Mouse (Mus musculus) liver, embryonic 11.5 days (tissue): ENCODE data around the gene Vmn1r42. TPM values are rescaled to one million over a fixed set of nuclear protein-coding genes. Genes with fewer than 3 reads are reported as not detected.
"Not testable (repeated sequence)": the region's sequence is repeated elsewhere in the genome, so short reads cannot be mapped to it uniquely, and the experiment has no call there.

ENCODE experiments used
- ATAC-seq: fragments of 200-750 bp; cut with Nextera tagmentation; replicated peaks from 2 replicates; pipeline ENCODE4 v1.8.0; 2017; ENCODE audit warnings: moderate number of reproducible peaks, mild to moderate bottlenecking, moderate TSS enrichment, moderate library complexity; ENCODE audit not compliant: low FRiP score
- DNase-seq: peaks from one replicate; pipeline ENCODE4 v3.0.0-alpha.2; 2017; ENCODE audit warnings: low spot score
- H3K27ac ChIP-seq: fragments of 300-500 bp; sonication (generic); 2 replicates; pipeline ENCODE4 v1.5.1; 2014; ENCODE audit warnings: mild to moderate bottlenecking, low read depth, low read length, control low read depth
- H3K27me3 ChIP-seq: fragments of 300-500 bp; sonication (generic); replicated peaks from 2 replicates; pipeline ENCODE4 v1.6.1; 2014; ENCODE audit warnings: low read length, mixed read lengths; ENCODE audit not compliant: control insufficient read depth, insufficient read depth
- H3K36me3 ChIP-seq: fragments of 300-500 bp; sonication (generic); 2 replicates; pipeline ENCODE4 v1.6.1; 2014; ENCODE audit warnings: mild to moderate bottlenecking, low read length, moderate library complexity, mixed read lengths; ENCODE audit not compliant: control insufficient read depth, insufficient read depth
- H3K4me1 ChIP-seq: fragments of 300-500 bp; sonication (generic); replicated peaks from 2 replicates; pipeline ENCODE4 v1.6.1; 2014; ENCODE audit warnings: low read length, mixed read lengths; ENCODE audit not compliant: control insufficient read depth, insufficient read depth
- H3K4me2 ChIP-seq: fragments of 300-500 bp; sonication (generic); 2 replicates; pipeline ENCODE4 v1.6.1; 2014; ENCODE audit warnings: mild to moderate bottlenecking, control low read depth, moderate library complexity
- H3K4me3 ChIP-seq: fragments of 300-500 bp; sonication (generic); 2 replicates; pipeline ENCODE4 v1.5.1; 2014; ENCODE audit warnings: low read depth, low read length, control low read depth
- H3K9ac ChIP-seq: fragments of 300-500 bp; sonication (generic); 2 replicates; pipeline ENCODE4 v1.6.1; 2014; ENCODE audit warnings: low read depth, low read length, control low read depth
- H3K9me3 ChIP-seq: fragments of 300-500 bp; sonication (generic); 2 replicates; pipeline ENCODE4 v1.6.1; 2016; ENCODE audit warnings: low read length, inconsistent platforms, mixed read lengths; ENCODE audit not compliant: control insufficient read depth
- WGBS: fragments of 180-500 bp; shearing (Covaris S2); extraction: QIAGEN DNeasy Blood & Tissue Kit; methylation state at CpG from one replicate; pipeline ENCODE4 v1.1.7; 2014; 5-methylcytosine and 5-hydroxymethylcytosine counted together
- polyA plus RNA-seq: library from polyadenylated mRNA; unstranded; fragments of >200 nt; fragmentation: Nextera tagmentation; extraction: Ambion mirVana; gene quantifications from 2 replicates; pipeline ENCODE4 v1.2.1, GENCODE M21; 2014

Vmn1r42 gene
- polyA plus RNA-seq: not detected in 2 replicates

DNA sequence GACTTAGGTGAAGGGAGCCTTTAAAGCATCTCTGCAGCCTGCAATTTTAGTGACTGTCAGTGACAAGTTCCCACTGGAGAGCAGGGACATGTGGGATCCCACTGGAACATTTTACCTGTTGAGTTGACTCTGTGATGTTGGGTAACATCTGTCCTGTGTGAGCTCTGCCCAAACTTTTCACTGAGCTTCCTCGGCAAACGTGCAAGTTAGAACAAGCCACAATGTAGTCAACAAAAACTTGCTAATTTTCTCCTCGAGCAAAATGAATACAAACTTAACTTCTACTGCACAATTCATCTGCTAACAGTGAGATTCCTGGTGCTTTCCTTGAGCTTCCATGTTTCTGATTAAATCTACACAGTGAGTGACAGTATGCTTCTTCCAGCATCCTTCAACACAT is at the start of gene Vmn1r42, which contains the start of gene Vmn1r43:
TSS of gene Vmn1r42 (minus strand) at position 101 of the 400 bp plus-strand sequence.
TSS of gene Vmn1r43 (minus strand) at position 101 of the 400 bp plus-strand sequence.
- ATAC-seq, H3K4me2 ChIP-seq, H3K9me3 ChIP-seq, DNase-seq, H3K27ac ChIP-seq, H3K4me1 ChIP-seq, H3K27me3 ChIP-seq, H3K36me3 ChIP-seq, H3K9ac ChIP-seq, H3K4me3 ChIP-seq: not testable (repeated sequence)
- 70% methylated on average over 3 of the region's 3 CpGs for WGBS

DNA sequence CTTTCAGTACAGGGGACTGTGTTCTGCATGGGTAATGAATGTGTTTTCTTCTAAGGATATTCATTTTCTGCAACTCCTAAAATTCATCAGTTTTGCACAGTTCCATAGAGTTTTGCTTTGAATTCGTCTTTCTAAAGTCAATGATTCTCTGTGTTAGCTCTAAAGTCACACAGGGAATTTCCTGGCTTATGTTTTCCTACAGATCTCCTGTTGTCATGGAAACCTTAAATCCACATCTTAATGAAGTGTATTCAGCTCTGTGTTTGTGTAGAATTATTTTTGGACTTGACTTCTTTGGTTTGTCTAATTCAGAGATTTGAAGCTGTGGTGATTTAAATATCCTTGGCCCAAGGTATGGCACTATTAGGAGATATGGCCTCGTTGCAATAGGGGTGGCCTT is 7.6 kb upstream of the Vmn1r42 start:
- 43% methylated on average over 2 of the region's 2 CpGs for WGBS
- no peak for ATAC-seq

DNA sequence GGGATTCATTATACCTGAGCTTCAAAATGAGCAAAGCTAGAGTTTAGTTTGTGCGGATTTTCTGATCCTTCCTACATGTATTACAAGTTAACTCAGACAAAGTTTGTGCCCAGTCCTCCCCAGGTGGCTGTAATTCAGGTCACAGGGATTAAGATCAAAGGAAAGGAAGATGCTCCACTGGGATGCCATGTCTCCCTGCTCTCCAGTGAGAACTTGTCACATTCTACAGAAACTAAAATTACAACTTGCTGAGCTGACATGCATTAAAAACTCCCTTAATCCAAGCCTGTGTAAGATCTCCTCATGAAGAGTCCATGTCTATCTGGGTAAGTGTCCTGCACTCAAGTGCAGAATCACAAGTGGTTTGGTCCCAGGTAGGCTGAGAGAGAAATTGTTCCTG is 7.1 kb upstream of the Vmn1r42 start, which contains the start of gene Vmn1r44:
TSS of gene Vmn1r44 (plus strand) at position 301 of the 400 bp plus-strand sequence.
- Histone ChIP-seq H3K9ac (no peak within 1 kb of the TSS), H3K4me2 (no peak within 1 kb of the TSS), H3K4me3 (no peak within 1 kb of the TSS), H3K9me3 (no peaks in the 10 kb centered on the region), H3K27me3 (no peaks in the 10 kb centered on the region), H3K36me3 (no peaks in the 10 kb centered on the region), H3K4me1 (no peaks in the 10 kb centered on the region), H3K27ac (no peak within 1 kb of the TSS)
- ATAC-seq (no peak), DNase-seq (no peak)
- WGBS: 90% methylated on average over 1 of the region's 1 CpGs

More for the DNA sequence above, 7.6 kb upstream of the Vmn1r42 start:
- DNase-seq: no peak
- Histone ChIP-seq H3K27me3 (no peaks in the 10 kb centered on the region), H3K4me3 (no peak overlapping the region), H3K27ac (no peak overlapping the region), H3K9me3 (no peaks in the 10 kb centered on the region), H3K36me3 (no peaks in the 10 kb centered on the region), H3K4me2 (no peak overlapping the region), H3K9ac (no peak overlapping the region), H3K4me1 (no peaks in the 10 kb centered on the region)

DNA sequence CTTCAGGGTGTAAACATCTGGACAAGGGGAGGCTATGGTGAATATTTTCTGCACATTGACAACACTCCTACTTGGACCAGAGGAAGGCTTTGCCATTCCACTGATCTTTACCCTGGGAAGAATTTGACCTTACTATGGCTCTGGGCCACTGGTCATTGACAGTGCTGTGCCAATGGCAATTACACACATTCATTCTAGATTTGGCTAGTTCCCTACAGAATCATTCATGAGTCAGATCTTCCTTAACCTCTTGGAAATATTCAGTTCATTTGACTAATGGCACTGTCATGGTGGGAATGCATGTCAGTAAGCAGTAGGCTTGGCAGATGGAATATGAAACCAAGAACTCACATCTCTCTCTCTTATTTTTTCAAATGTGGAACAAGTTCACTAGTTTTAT is 4.7 kb upstream of the Vmn1r42 start:
- Histone ChIP-seq H3K27me3 (no peaks in the 10 kb centered on the region), H3K27ac (no peak overlapping the region), H3K36me3 (no peaks in the 10 kb centered on the region), H3K4me1 (no peaks in the 10 kb centered on the region), H3K4me2 (no peak overlapping the region), H3K9ac (no peak overlapping the region), H3K4me3 (no peak overlapping the region), H3K9me3 (no peaks in the 10 kb centered on the region)
- DNase-seq (no peak), ATAC-seq (no peak)

DNA sequence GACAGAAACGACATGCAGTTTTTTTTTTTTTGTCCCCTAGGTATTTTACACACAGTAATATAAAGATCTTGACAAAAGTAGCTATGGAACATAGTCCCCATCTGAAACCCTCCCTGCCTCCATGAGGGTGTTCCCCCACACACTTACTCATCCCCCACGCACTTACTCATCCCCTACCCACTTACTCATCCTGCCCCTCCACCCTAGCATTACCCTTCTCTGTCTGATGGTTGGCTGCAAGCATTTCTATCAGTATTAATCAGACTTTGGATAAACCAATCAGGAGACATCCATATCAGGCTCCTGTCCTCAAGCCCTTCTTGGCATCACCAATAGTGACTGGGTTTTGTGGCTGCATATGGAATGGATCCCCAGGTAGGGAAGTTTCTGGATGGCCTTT is 750 bp upstream of the Vmn1r42 start:
- DNase-seq: no peak
- Histone ChIP-seq H3K27me3 (no peaks in the 10 kb centered on the region), H3K36me3 (no peaks in the 10 kb centered on the region), H3K9me3 (no peaks in the 10 kb centered on the region), H3K4me2 (no peak overlapping the region), H3K4me3 (no peak overlapping the region), H3K4me1 (no peaks in the 10 kb centered on the region), H3K27ac (no peak overlapping the region), H3K9ac (no peak overlapping the region)
- ATAC-seq: no peak
- WGBS: 72% methylated on average over 2 of the region's 2 CpGs

DNA sequence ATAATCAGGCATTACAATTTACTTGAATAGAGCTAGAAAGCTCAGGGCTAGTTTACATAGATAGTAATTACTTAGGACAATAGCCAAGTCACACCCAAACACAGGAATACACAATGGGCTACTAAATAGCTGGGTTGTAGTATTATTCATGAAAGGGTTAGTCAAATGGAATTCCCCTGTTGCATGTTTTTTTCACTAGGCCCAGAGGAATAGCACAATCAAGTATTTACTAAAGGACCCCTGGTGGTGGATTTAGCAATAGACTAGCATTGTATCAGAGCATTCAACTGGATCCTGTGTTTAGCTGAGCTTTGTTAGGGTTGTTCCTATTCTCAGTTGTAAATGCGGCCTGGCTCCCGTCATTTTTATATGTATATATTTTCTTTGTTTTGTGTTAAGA is 8.2 kb downstream of the Vmn1r42 start:
- DNase-seq (no peak), ATAC-seq (no peak)
- WGBS: 85% methylated on average over 2 of the region's 2 CpGs

DNA sequence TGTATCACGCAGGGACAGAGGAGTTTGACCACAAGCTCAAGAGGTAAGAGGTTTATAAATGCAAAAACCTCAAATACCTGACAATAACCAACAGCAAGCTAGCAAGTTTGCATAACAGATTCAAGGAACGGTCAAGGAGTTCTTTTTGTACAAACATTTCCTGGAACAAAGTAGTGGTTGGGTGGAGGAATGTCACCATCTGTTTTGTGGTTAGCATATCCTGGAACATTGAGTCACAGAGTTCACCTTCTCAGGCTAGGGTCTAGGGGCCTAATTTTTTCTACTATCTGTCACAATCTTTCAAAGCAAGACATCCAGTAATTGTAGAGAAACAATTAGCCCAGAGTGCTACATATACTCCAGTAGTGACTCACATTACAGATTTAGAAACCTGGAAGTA is 8.9 kb downstream of the Vmn1r42 start:
- H3K36me3 ChIP-seq: no peaks in the 10 kb centered on the region
- H3K27me3 ChIP-seq: no peaks in the 10 kb centered on the region
- no peak overlapping the region for H3K4me3 ChIP-seq
- H3K9ac ChIP-seq: no peak overlapping the region
- WGBS: 77% methylated on average over 2 of the region's 2 CpGs
- peaks cover 6% of the 10 kb centered on the region; the same call in 1 of the 2 replicates for H3K9me3 ChIP-seq
- no peaks in the 10 kb centered on the region for H3K4me1 ChIP-seq
- H3K27ac ChIP-seq: no peak overlapping the region
- H3K4me2 ChIP-seq: no peak overlapping the region
- DNase-seq (no peak), ATAC-seq (no peak)

More for the DNA sequence above, 8.2 kb downstream of the Vmn1r42 start:
- no peak overlapping the region for H3K27ac ChIP-seq
- H3K9ac ChIP-seq: no peak overlapping the region
- no peaks in the 10 kb centered on the region for H3K27me3 ChIP-seq
- no peak overlapping the region for H3K4me2 ChIP-seq
- no peak overlapping the region for H3K4me3 ChIP-seq
- H3K36me3 ChIP-seq: no peaks in the 10 kb centered on the region
- H3K9me3 ChIP-seq: peaks cover 6% of the 10 kb centered on the region; the same call in 1 of the 2 replicates
- no peaks in the 10 kb centered on the region for H3K4me1 ChIP-seq

DNA sequence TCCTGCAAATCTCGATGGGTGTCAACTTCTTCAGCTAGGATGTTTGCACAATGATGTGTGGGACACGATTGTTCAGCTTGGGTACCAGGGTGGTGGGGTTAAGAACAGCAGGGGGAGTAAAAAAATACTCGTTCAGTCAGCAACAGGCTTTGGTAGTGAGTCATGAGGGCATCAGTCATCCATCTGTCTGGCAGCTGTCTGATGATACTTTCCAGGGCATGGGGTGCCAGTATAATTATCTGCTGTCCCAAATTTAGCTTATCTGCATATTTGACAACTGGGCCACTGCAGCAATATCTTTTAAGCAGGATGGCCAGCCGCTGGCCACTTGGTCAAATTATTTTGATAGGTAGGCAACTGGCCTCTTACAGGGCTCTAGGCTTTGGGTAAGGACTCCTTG is 12.4 kb downstream of the Vmn1r42 start:
- no peak for ATAC-seq
- H3K4me1 ChIP-seq: no peaks in the 10 kb centered on the region

DNA sequence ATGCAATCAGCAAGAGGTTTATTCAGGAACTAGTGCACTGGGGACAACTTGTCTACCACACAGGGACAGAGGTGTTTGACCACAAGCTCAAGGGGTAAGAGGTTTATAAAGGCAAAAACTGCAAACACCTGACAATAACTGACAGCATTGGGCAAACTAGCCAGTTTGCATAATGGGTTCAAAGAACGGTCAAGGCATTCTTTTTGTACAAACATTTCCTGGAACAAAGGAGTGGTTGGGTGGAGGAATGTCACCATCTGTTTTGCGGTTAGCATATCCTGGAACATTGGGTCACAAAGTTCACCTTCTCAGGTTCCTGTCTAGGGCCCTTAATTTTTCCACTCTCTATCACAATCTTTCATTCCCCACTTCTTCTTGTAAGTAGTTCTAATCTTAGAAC is 16.4 kb downstream of the Vmn1r42 start:
- H3K9ac ChIP-seq: no peak overlapping the region
- no peak overlapping the region for H3K4me2 ChIP-seq
- H3K27ac ChIP-seq: no peak overlapping the region
- peaks cover 10% of the 10 kb centered on the region for H3K9me3 ChIP-seq
- 76% methylated on average over 2 of the region's 2 CpGs for WGBS
- no peaks in the 10 kb centered on the region for H3K27me3 ChIP-seq
- no peaks in the 10 kb centered on the region for H3K4me1 ChIP-seq
- DNase-seq (no peak), ATAC-seq (no peak)
- H3K36me3 ChIP-seq: no peaks in the 10 kb centered on the region
- H3K4me3 ChIP-seq: no peak overlapping the region

More for the DNA sequence above, 12.4 kb downstream of the Vmn1r42 start:
- no peak overlapping the region for H3K4me3 ChIP-seq
- H3K4me2 ChIP-seq: no peak overlapping the region
- H3K27ac ChIP-seq: no peak overlapping the region
- H3K9ac ChIP-seq: no peak overlapping the region
- peaks cover 14% of the 10 kb centered on the region; the same call in 1 of the 2 replicates for H3K9me3 ChIP-seq
- 63% methylated on average over 4 of the region's 4 CpGs for WGBS
- H3K27me3 ChIP-seq: no peaks in the 10 kb centered on the region
- H3K36me3 ChIP-seq: no peaks in the 10 kb centered on the region
- no peak for DNase-seq
